Mouse (Mus musculus) heart, adult 2 months (tissue): ENCODE measurements at regions not wholly inside any gene's neighbourhood (a gene's known extent, or its start where the extent isn't known, plus 50 kb on each side); places are given as distances from the start of the nearest gene placed in this dataset.

Experiments
- CTCF ChIP-seq: fragments of 200-600 bp; IDR thresholded peaks from 2 replicates; pipeline ENCODE4 v1.8.1; 2022; ENCODE audit warnings: antibody characterized with exemption, mild to moderate bottlenecking, moderate library complexity
- EP300 ChIP-seq: fragments of 200-500 bp; IDR thresholded peaks from 2 replicates; pipeline ENCODE4 v1.6.1; 2011; ENCODE audit warnings: low read depth, low read length, control low read depth; ENCODE audit not compliant: insufficient read depth

- TF ChIP-seq EP300 (no peak), CTCF (no peak)
Measured at GRCm38 (mm10) chr12:15890591-15890990, 73.9 kb upstream of the Trib2 start.
